Mouse (Mus musculus) lung, embryonic 14.5 days (tissue): ENCODE results near the gene Dleu7. TPM values are rescaled to one million over a fixed set of nuclear protein-coding genes. Genes with fewer than 3 reads are reported as not detected.

Experiments
- ATAC-seq: fragments of 200-750 bp; cut with Nextera tagmentation; 2 replicates; pipeline ENCODE4 v1.8.0; 2017; ENCODE audit warnings: mild to moderate bottlenecking, moderate TSS enrichment, moderate library complexity; ENCODE audit not compliant: insufficient read depth
- DNase-seq: peaks from one replicate; pipeline ENCODE4 v3.0.0-alpha.2; 2015
- H3K27ac ChIP-seq: fragments of 300-500 bp; sonication (generic); 2 replicates; pipeline ENCODE4 v1.5.1; 2014; ENCODE audit warnings: low read depth, mild to moderate bottlenecking, moderate library complexity
- H3K27me3 ChIP-seq: fragments of 300-500 bp; sonication (generic); 2 replicates; pipeline ENCODE4 v1.6.1; 2014; ENCODE audit warnings: low read length, control low read depth; ENCODE audit not compliant: insufficient read depth
- H3K36me3 ChIP-seq: fragments of 300-500 bp; sonication (generic); 2 replicates; pipeline ENCODE4 v1.6.1; 2014; ENCODE audit warnings: control low read depth; ENCODE audit not compliant: insufficient read depth
- H3K4me1 ChIP-seq: fragments of 300-500 bp; sonication (generic); 2 replicates; pipeline ENCODE4 v1.6.1; 2014; ENCODE audit warnings: antibody characterized with exemption, control low read depth; ENCODE audit not compliant: insufficient read depth
- H3K4me2 ChIP-seq: fragments of 300-500 bp; sonication (generic); 2 replicates; pipeline ENCODE4 v1.6.1; 2014; ENCODE audit warnings: mild to moderate bottlenecking
- H3K4me3 ChIP-seq: fragments of 300-500 bp; sonication (generic); 2 replicates; pipeline ENCODE4 v1.5.1; 2014; ENCODE audit warnings: low read depth, low read length
- H3K9ac ChIP-seq: fragments of 300-500 bp; sonication (generic); 2 replicates; pipeline ENCODE4 v1.6.1; 2014
- H3K9me3 ChIP-seq: fragments of 300-500 bp; sonication (generic); 2 replicates; pipeline ENCODE4 v1.6.1; 2016; ENCODE audit warnings: low read depth, low read length, control low read depth
- CTCF ChIP-seq: IDR thresholded peaks from 2 replicates; pipeline ENCODE4 v1.5.1; 2016; ENCODE audit warnings: antibody characterized with exemption, low read depth
- WGBS: fragments of 180-500 bp; shearing (Covaris S2); extraction: QIAGEN DNeasy Blood & Tissue Kit; methylation state at CpG from one replicate; pipeline ENCODE4 v1.1.7; 2014; 5-methylcytosine and 5-hydroxymethylcytosine counted together
- polyA plus RNA-seq: library from polyadenylated mRNA; unstranded; fragments of >200 nt; fragmentation: Nextera tagmentation; extraction: Ambion mirVana; gene quantifications from 2 replicates; pipeline ENCODE4 v1.2.1, GENCODE M21; 2014

Gene Dleu7
- polyA plus RNA-seq, 1 experiment from 2014 or later: 1.2 TPM

DNA sequence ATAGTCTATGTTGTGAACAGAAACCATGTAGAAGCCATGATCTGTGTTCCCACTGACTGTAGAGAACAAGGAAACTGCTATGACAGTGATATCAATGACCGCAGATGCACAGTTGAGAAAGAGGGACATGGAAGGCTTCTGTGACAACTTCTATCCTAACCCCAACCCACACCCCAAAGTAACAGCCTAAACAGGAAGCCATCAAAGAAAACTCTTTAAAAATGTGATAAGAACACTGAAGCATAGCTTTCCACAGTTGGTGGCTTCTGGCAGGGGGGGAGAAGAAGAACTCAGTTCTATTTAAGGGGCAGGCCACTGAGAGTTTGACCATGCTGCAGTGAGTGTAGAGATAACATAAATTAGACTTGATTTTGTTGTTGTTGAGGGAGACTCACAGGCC lies 18.8 kb upstream of the Dleu7 start:
- no peaks in the 10 kb centered on the region for H3K36me3 ChIP-seq
- WGBS: 95% methylated on average over 1 of the region's 1 CpGs
- ATAC-seq: no peak
- no peak overlapping the region for H3K4me3 ChIP-seq
- DNase-seq: no peak
- no peak overlapping the region for H3K27ac ChIP-seq
- H3K9ac ChIP-seq: no peak overlapping the region
- no peaks in the 10 kb centered on the region for H3K9me3 ChIP-seq
- H3K4me1 ChIP-seq: no peaks in the 10 kb centered on the region
- H3K4me2 ChIP-seq: no peak overlapping the region
- no peaks in the 10 kb centered on the region for H3K27me3 ChIP-seq
- TF ChIP-seq CTCF: no peak

DNA sequence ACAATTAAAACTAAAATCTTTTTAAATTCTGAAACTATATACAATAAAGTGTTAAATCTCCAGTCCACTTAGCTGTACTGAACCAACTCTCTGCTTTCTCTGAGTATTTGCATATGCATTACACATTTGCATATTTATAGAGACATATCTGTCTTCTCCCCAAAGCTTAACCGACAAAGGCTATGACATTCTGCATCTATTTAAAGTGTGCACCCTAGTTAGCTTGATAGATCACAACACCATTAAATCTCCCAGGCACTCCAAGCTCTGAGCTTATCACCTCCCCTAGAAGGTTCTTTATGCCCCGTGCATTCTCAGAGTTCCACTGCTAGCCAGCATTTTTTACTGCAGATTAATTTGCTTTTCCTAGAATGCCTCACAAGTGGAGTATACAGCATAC lies 16.2 kb upstream of the Dleu7 start:
- Histone ChIP-seq H3K9me3 (no peaks in the 10 kb centered on the region), H3K27ac (no peak overlapping the region), H3K4me3 (no peak overlapping the region), H3K36me3 (no peaks in the 10 kb centered on the region), H3K4me2 (no peak overlapping the region), H3K9ac (no peak overlapping the region), H3K4me1 (no peaks in the 10 kb centered on the region), H3K27me3 (no peaks in the 10 kb centered on the region)
- ATAC-seq (no peak), DNase-seq (no peak)
- WGBS: 37% methylated on average over 2 of the region's 2 CpGs
- no peak for TF ChIP-seq CTCF

DNA sequence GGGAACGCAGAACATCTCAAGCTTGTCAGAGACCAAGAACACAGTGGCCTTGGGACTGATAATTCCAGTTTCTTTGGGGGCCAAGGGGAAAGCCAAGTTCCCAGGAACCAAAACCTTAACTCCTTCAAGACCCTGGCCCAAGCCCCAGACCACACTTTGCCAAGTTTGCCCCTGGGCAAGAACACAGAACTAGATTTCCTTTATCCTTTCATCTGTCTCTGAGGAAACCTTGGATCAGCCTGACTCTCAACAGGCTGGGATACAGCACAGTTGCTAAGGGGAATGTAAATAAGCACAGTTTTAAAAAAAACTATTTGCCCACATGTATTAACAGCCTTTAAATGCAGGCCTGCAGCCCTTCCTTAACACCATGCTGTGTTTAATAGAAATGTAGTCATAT lies 14.7 kb upstream of the Dleu7 start:
- WGBS: 83% methylated on average over 1 of the region's 1 CpGs
- TF ChIP-seq CTCF: no peak
- no peak overlapping the region for H3K9ac ChIP-seq
- no peak overlapping the region for H3K4me2 ChIP-seq
- H3K9me3 ChIP-seq: no peaks in the 10 kb centered on the region
- ATAC-seq: no peak
- H3K27ac ChIP-seq: no peak overlapping the region
- H3K4me1 ChIP-seq: no peaks in the 10 kb centered on the region
- no peak overlapping the region for H3K4me3 ChIP-seq
- DNase-seq: no peak
- no peaks in the 10 kb centered on the region for H3K27me3 ChIP-seq
- H3K36me3 ChIP-seq: no peaks in the 10 kb centered on the region

DNA sequence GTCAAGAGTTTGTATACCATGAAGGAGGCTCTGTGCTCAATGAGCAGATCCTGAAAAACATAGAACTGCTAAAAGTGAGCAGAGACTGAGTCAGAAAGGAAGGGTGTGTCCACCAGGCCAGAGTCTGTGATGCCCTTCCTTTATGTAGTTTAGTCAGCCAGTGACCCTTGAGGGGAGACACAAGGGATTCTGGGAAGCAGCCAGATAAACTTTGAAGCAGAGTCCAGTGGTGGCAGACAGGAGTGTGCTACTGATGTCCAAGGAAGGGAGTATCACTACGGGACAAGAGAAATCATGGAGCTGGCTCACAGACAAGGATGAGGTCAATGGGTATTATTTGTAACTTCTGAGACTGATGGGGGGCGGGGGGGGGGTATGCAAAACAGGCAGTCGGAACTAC lies 7.2 kb upstream of the Dleu7 start:
- Histone ChIP-seq H3K4me1 (peaks cover 4% of the 10 kb centered on the region; the same call in 1 of the 2 replicates), H3K36me3 (no peaks in the 10 kb centered on the region), H3K27ac (no peak overlapping the region), H3K9me3 (no peaks in the 10 kb centered on the region), H3K9ac (no peak overlapping the region), H3K27me3 (no peaks in the 10 kb centered on the region), H3K4me2 (no peak overlapping the region), H3K4me3 (no peak overlapping the region)
- peak; percentile 22 for DNase-seq
- no peak for ATAC-seq
- TF ChIP-seq CTCF: no peak
- WGBS: 53% methylated on average over 3 of the region's 3 CpGs

DNA sequence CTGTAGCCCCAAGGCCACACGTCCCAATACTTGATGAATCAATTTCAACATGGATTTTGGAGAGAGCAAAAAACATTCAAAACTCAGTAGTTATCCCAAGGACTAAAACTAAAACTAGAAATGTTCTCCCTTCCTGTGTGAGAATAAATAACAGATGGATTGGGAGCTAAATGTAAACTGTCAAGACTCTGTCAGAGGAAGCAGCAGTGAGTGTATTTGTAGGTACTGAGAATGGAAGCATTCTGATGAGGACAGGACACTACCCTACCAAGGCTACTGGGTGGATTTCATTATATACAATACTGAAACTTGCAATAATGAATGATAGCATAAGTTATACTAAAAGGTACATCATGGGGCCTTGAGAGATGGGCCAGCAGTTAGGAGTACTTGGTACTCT lies 6.0 kb upstream of the Dleu7 start:
- DNase-seq (no peak), ATAC-seq (no peak)
- no peak overlapping the region for H3K4me3 ChIP-seq
- no peak overlapping the region for H3K27ac ChIP-seq
- no peaks in the 10 kb centered on the region for H3K9me3 ChIP-seq
- H3K4me1 ChIP-seq: peaks cover 4% of the 10 kb centered on the region; the same call in 1 of the 2 replicates
- H3K27me3 ChIP-seq: no peaks in the 10 kb centered on the region
- WGBS: 89% methylated on average over 1 of the region's 1 CpGs
- H3K9ac ChIP-seq: no peak overlapping the region
- no peak for TF ChIP-seq CTCF
- H3K36me3 ChIP-seq: no peaks in the 10 kb centered on the region
- H3K4me2 ChIP-seq: no peak overlapping the region

DNA sequence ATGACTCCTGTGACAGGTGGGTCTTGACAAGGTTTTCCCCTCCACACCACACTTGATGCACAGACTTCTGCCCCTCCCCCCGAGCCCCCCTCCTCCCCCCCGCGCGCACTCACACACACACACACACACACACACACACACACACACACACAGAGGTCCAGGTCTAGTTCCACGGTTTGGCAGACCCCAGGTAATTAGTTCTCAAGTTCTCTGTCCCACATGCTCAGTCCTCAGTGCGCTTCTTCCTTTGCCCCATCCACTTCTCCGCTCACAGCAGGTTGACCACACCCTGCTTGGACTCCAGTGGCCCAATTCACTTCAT lies 720 bp downstream of the Dleu7 start:
- Histone ChIP-seq H3K4me2 (peak overlapping the region; percentile 99), H3K4me1 (0 out of 2 replicates have a peak, but pooled peaks cover 6% of the 10 kb centered on the region), H3K36me3 (no peaks in the 10 kb centered on the region), H3K27ac (no peak overlapping the region), H3K4me3 (peak overlapping the region; percentile 48), H3K9me3 (no peaks in the 10 kb centered on the region), H3K27me3 (no peaks in the 10 kb centered on the region), H3K9ac (peak overlapping the region; percentile 58; the same call in 1 of the 2 replicates)
- TF ChIP-seq CTCF: no peak
- DNase-seq (no peak), ATAC-seq (no peak; the same call in 1 of the 2 replicates)
- WGBS: 18% methylated on average over 4 of the region's 7 CpGs

DNA sequence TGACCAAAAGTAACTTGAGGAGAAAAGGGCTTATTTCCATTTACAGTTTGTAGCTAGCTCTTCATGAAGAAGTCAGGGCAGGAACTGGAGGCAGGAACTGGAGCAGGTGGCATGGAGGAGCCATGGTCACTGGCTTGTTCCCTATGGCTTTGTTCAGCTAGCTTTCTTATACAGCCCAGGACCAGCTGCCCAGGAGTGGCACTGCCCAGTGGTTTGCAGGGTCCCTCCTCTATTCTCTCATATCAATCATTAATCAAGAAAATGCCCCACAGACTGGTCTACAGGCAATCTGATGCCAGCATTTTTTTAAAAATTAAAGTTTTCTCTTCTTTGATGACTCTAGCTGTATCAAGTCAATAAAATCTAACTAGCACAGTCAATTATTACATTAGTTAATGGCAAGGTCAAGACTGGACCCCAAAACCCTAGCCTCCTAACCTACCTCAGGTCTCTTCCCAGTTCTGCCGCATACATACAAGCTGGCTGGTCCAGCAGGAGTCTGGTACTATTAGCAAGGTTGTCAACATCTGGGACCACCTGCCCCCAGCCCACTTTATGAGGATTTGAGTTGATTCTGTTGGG lies 1.4 kb downstream of the Dleu7 start:
- Histone ChIP-seq H3K27ac (no peak overlapping the region), H3K27me3 (no peaks in the 10 kb centered on the region), H3K4me2 (no peak overlapping the region), H3K4me1 (0 out of 2 replicates have a peak, but pooled peaks cover 6% of the 10 kb centered on the region), H3K36me3 (no peaks in the 10 kb centered on the region), H3K4me3 (no peak overlapping the region), H3K9ac (no peak overlapping the region), H3K9me3 (no peaks in the 10 kb centered on the region)
- DNase-seq (no peak), ATAC-seq (no peak)
- no peak for TF ChIP-seq CTCF
- 90% methylated on average over 1 of the region's 1 CpGs for WGBS

DNA sequence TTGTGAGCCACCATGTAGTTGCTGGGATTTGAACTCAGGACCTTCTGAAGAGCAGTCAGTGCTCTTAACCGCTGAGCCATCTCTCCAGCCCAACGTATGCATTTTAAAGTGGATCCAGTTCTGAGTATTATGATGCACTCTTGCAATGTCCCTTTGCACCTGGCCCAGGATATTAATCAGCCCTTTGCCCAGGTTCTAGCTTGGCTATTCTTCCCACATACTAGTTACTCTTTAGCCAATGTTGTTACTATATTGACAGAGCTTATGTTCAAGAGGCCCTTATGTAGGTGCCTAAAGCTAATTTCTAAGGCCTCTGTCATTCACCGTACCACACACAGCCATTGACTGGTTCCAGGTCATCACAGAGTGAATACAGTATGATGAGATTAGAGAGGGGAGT lies 4.1 kb downstream of the Dleu7 start:
- Histone ChIP-seq H3K27me3 (no peaks in the 10 kb centered on the region), H3K36me3 (no peaks in the 10 kb centered on the region), H3K4me3 (no peak overlapping the region), H3K4me2 (no peak overlapping the region), H3K4me1 (0 out of 2 replicates have a peak, but pooled peaks cover 6% of the 10 kb centered on the region), H3K9me3 (no peaks in the 10 kb centered on the region), H3K9ac (no peak overlapping the region), H3K27ac (no peak overlapping the region)
- DNase-seq (no peak), ATAC-seq (no peak)
- 80% methylated on average over 3 of the region's 3 CpGs for WGBS
- TF ChIP-seq CTCF: no peak
